Mouse (Mus musculus) spleen, adult 2 months (tissue): ENCODE measurements around the gene Ptprj. TPM values are rescaled to one million over a fixed set of nuclear protein-coding genes. Genes with fewer than 3 reads are reported as not detected.

Source experiments
- DNase-seq, 2 experiments: peaks; one replicate each; pipeline versions ENCODE4 v3.0.0 to v3.0.0-alpha.2; 2012 to 2021; ENCODE audit warnings: low spot score in 2 of 2, low read depth in 1 of 2
- H3K27ac ChIP-seq: fragments of 200-500 bp; 2 replicates; pipeline ENCODE4 v1.5.1; 2012; ENCODE audit warnings: low read length, inconsistent platforms; ENCODE audit not compliant: insufficient read depth
- H3K27me3 ChIP-seq: fragments of 200-500 bp; 2 replicates; pipeline ENCODE4 v1.6.1; 2012; ENCODE audit warnings: mild to moderate bottlenecking, moderate library complexity, low read length, inconsistent platforms; ENCODE audit not compliant: control insufficient read depth, insufficient read depth
- H3K36me3 ChIP-seq: fragments of 200-500 bp; 2 replicates; pipeline ENCODE4 v1.6.1; 2012; ENCODE audit warnings: mild to moderate bottlenecking, low read length, inconsistent platforms; ENCODE audit not compliant: control insufficient read depth, insufficient read depth
- H3K4me1 ChIP-seq: fragments of 200-500 bp; 2 replicates; pipeline ENCODE4 v1.6.1; 2011; ENCODE audit warnings: inconsistent platforms; ENCODE audit not compliant: control insufficient read depth, insufficient read depth, insufficient read length
- H3K4me3 ChIP-seq: fragments of 200-500 bp; 2 replicates; pipeline ENCODE4 v1.5.1; 2011; ENCODE audit warnings: mild to moderate bottlenecking, inconsistent platforms; ENCODE audit not compliant: insufficient read depth, insufficient read length; ENCODE audit errors: extremely low read depth
- CTCF ChIP-seq: fragments of 200-500 bp; IDR thresholded peaks from 2 replicates; pipeline ENCODE4 v1.5.1; 2011; ENCODE audit warnings: mild to moderate bottlenecking, inconsistent platforms; ENCODE audit not compliant: insufficient read depth, insufficient read length, insufficient replicate concordance; ENCODE audit errors: extremely low read depth
- POLR2A ChIP-seq: fragments of 200-500 bp; IDR thresholded peaks from 2 replicates; pipeline ENCODE4 v1.6.1; 2011; ENCODE audit warnings: low read depth, low read length, inconsistent platforms
- whole genome bisulfite sequencing: fragments of 180-500 bp; shearing (Covaris S2); methylation state at CpG from one replicate; pipeline ENCODE4 v1.1.7; 2018; 5-methylcytosine and 5-hydroxymethylcytosine counted together
- polyA plus RNA-seq: library from polyadenylated mRNA; depleted of rRNA; stranded (reverse); fragments of >200 nt; gene quantifications from 2 replicates; pipeline ENCODE4 v1.2.3, GENCODE M21; 2012

Ptprj gene
- polyA plus RNA-seq, 1 experiment, result 21.0 TPM

DNA sequence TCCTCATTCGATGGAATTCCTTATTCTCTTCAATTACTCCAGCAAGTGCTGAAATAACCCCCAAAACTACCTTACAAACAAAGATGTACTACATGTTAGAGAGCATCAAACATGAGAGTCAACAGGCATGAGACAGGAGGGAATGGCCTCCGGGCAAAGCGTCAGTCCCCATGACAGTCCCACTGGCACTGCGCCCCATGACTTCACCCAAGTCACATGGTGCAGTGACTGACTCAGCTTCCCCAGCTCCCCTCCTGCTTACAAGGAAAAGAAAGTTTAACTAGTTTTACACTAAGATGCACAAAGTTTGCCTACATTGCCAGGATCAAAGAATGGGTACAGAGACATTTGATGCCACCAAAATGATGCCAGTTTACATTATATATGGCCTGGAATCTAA lies 71.2 kb downstream of the Ptprj start:
- H3K36me3 ChIP-seq, result no peaks in the 10 kb centered on the region; the same call in 1 of the 2 replicates
- 91% methylated on average over 4 of the region's 4 CpGs for WGBS
- peaks cover 7% of the 10 kb centered on the region for H3K4me1 ChIP-seq
- no peaks in the 10 kb centered on the region for H3K27me3 ChIP-seq
- DNase-seq, result no peak
- no peak overlapping the region for H3K4me3 ChIP-seq
- TF ChIP-seq CTCF (no peak), POLR2A (no peak)
- H3K27ac ChIP-seq, result no peak overlapping the region

DNA sequence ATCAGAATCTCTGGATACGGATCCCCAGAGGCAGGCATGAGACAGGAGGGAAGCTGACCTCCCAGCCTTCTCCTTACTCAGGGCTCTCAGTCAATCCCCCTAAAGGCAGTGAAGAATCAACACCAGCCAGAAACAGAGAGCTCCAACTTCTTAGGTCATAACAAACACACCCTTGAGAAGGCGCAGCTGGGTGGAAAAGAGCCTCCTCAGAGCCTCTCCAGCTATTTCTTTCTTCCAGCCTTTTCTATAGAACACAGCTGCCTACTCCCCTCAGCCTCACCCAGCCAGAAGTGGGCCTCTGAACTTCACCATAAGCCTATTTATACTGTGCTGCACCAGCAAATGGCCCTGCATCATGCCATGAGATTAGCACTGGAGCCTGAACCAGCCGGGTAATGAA lies 74.3 kb downstream of the Ptprj start:
- DNase-seq, result no peak
- WGBS, result 92% methylated on average over 3 of the region's 3 CpGs
- H3K36me3 ChIP-seq, result no peaks in the 10 kb centered on the region
- H3K27ac ChIP-seq, result no peak overlapping the region
- no peaks in the 10 kb centered on the region for H3K27me3 ChIP-seq
- TF ChIP-seq CTCF, result no peak
- TF ChIP-seq POLR2A, result no peak
- H3K4me1 ChIP-seq, result peaks cover 23% of the 10 kb centered on the region
- H3K4me3 ChIP-seq, result no peak overlapping the region

DNA sequence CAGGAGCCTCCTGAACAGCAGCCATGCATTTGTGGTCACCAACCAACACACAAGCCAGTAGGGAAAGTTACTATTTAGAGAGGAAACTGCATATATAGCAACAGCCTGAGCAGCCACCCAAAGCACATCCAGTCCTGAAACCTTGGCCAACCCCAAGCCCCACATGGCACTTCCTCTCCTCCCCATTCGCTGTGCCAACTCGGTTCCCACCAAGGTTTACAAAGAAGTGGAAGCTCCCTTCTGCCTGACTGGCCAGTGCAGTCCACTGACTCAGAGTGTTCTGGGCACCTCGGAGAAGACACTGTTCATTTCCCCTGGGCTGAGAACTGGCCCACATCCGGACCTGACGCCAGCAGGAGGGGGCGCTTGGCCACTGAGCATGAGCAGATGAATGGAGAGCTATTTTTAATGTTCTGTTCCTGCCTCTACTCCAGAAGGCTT lies 75.7 kb downstream of the Ptprj start:
- H3K27ac ChIP-seq, result peak overlapping the region; percentile 15; the same call in 1 of the 2 replicates
- H3K4me1 ChIP-seq, result peaks cover 23% of the 10 kb centered on the region
- no peaks in the 10 kb centered on the region for H3K36me3 ChIP-seq
- peak; percentile 45 to 71 for DNase-seq
- no peak overlapping the region for H3K4me3 ChIP-seq
- TF ChIP-seq CTCF (peak; percentile 43; the same call in 1 of the 2 replicates), POLR2A (no peak)
- H3K27me3 ChIP-seq, result no peaks in the 10 kb centered on the region
- 7% methylated on average over 6 of the region's 6 CpGs for WGBS

- 41% methylated on average over 3 of the region's 3 CpGs for WGBS
- TF ChIP-seq POLR2A (no peak), CTCF (no peak)
- Histone ChIP-seq H3K27me3 (no peaks in the 10 kb centered on the region), H3K36me3 (no peaks in the 10 kb centered on the region), H3K4me1 (peaks cover 23% of the 10 kb centered on the region), H3K27ac (peak overlapping the region; percentile 6; the same call in 1 of the 2 replicates), H3K4me3 (no peak overlapping the region)
- no peak for DNase-seq
Measured at GRCm38 (mm10) chr2:90503182-90503833, 77.1 kb downstream of the Ptprj start.

GRCm38 (mm10) chr2:90502738-90503137 lies 77.7 kb downstream of the Ptprj start:
- no peaks in the 10 kb centered on the region for H3K36me3 ChIP-seq
- no peak for TF ChIP-seq CTCF
- no peak for TF ChIP-seq POLR2A
- H3K27me3 ChIP-seq, result no peaks in the 10 kb centered on the region
- H3K27ac ChIP-seq, result no peak overlapping the region
- peaks cover 23% of the 10 kb centered on the region for H3K4me1 ChIP-seq
- DNase-seq, result no peak
- H3K4me3 ChIP-seq, result no peak overlapping the region

DNA sequence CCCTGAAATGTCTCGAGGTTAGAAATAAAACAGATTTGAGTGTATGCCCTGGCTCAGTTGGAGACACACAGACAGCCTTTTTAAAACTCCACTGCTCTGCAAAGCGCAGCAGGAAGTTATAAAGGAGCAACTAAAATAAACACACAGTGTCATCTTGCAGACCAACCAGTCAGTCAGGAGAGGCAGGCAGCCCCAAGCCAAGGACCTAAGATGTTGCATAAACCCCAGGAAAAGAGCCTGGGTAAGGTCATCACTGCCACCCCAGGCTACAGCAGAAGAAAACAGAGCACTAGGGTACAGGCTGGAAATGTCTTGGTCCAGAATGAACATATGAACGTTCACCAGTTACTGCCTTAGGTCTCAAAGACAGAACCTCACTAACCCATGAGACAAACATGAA lies 78.7 kb downstream of the Ptprj start:
- no peaks in the 10 kb centered on the region for H3K27me3 ChIP-seq
- no peak for TF ChIP-seq POLR2A
- no peaks in the 10 kb centered on the region for H3K36me3 ChIP-seq
- no peak overlapping the region for H3K4me3 ChIP-seq
- 54% methylated on average over 3 of the region's 3 CpGs for WGBS
- peaks cover 25% of the 10 kb centered on the region for H3K4me1 ChIP-seq
- no peak overlapping the region for H3K27ac ChIP-seq
- DNase-seq, result no peak

DNA sequence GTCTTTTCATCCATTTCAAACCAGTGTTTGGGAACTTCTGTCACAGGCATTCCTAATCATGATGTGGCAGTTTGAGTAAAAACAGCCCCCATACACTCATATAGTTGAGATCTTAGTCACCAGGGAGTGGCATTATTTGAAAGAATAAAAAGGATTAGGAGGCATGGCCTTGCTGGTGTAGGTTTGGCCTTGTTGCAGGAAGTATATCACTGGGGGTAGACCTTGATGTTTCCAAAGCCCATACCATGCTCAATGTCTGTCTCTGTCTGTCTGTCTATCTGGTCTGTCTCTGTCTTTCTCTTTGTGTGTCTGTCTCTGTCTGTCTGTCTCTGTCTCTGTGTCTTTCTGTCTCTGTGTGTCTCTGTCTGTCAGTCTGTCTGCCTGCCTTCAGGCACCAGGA lies 79.6 kb downstream of the Ptprj start:
- Histone ChIP-seq H3K36me3 (no peaks in the 10 kb centered on the region), H3K27me3 (no peaks in the 10 kb centered on the region), H3K4me3 (no peak overlapping the region), H3K27ac (no peak overlapping the region), H3K4me1 (peaks cover 28% of the 10 kb centered on the region)
- no peak for DNase-seq
- TF ChIP-seq CTCF (no peak), POLR2A (no peak)
